Mouse (Mus musculus): ENCODE data around the gene Cmtm8.

The Cmtm8 gene

DNA sequence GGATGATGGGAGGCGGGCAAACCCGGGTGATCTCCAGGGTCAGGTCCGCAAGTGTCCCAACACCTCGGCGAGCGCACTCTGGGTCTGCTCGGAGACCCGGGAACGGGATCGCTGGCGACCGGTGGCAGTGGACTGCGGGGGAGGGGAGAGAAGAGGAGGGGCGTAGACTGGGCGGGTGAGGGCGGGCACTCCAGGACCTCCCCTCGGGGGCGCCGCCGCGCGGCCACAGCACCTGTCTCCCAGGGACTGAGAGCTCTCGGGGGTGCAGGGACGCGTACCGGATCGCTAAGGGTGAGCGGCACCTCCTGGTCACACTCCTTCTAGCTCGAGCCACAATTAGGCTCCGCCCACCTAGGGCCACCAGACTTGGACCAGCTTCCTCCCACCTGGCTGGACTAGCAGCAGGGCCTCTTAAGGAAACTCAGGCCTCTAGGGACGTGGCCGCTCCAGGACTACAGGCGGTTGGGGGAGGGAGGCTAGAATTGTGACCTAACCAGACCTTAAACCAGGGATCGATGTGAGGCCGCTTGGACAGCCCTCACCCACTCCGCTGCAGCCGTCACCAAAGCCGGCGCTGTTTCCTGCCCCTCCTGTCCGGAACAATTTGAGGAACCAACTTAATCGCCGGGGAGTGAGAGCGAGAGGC, at the start of gene Cmtm8:
Gene Cmtm8 (minus strand): TSS at position 140 of the 646 bp plus-strand sequence.
- in situ Hi-C loops (cut with MboI; ENCODE audit: low pct_unique_long_range_greater_than_20kb in 1 of 2, low sequenced_read_pairs in 2 of 2, unreplicated experiment in 1 of 2) = no loop called here

DNA sequence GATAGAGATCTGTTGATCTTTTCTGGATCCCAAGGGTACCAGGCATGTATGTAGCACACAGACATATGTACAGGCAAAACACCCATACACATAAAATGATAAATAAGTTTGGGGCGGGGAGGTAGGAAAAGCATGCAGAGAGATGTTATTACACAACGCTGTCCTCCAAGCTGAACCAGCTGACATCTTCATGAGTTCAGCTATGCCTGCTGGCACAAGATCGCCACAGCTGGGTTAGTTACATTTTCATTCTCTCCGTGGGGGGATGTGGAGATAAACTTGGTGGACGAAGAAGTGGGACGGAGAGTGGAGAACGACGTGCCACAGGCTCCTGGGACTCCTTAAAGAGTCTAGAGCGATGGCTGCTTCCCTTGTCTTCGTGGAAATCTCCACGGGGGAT, 49.0 kb upstream of the Cmtm8 start:
- in situ Hi-C loops (cut with MboI; ENCODE audit: low pct_unique_long_range_greater_than_20kb in 1 of 2, low sequenced_read_pairs in 2 of 2, unreplicated experiment in 1 of 2) = no loop called here

DNA sequence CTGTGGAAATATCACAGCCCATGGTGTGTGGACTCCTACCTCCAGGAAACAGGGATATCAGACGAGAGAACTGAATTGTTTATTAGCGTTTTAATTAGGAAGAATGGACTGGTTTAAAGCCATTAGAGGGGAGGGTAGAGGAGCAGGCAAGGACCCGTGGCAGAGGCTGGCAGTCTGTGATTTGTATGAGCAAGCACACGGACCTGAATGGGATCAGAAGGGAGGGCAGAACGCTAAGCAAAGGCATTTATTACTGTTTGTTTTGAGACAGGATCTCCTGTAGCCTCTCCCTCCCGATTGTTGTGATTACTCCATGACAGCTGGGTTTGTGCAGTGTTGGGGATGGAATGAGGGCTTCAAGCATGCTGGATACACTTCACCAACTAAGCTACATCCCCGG, 46.4 kb upstream of the Cmtm8 start:
- in situ Hi-C loops (cut with MboI; ENCODE audit: low pct_unique_long_range_greater_than_20kb in 1 of 2, low sequenced_read_pairs in 2 of 2, unreplicated experiment in 1 of 2) = no loop called here

DNA sequence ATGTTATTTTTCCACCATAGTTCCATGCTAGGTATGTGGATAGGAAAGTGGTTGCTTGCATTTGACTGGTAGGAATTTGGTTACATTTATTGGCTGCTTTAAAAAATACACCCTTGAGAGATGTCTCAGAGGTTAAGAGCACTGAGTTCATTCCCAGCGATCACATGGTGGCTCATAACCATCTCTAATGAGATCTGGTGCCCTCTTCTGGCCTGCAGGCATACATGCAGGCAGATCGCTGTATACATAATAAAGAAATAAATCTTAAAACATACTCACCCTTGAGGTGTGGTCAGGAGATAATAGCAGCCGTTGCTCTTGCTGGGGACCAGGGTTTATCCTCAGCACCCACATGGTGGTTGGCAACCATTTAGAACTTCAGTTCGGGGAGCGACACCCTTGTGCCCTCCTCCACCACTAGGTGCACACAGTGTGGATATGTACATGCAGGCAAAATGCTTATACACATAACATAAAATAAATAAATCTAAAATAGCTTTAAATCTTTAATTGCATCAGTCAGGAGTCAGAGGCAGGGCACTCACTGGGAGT, 45.0 kb upstream of the Cmtm8 start:
- in situ Hi-C loops (cut with MboI; ENCODE audit: low pct_unique_long_range_greater_than_20kb in 1 of 2, low sequenced_read_pairs in 2 of 2, unreplicated experiment in 1 of 2) = no loop called here

DNA sequence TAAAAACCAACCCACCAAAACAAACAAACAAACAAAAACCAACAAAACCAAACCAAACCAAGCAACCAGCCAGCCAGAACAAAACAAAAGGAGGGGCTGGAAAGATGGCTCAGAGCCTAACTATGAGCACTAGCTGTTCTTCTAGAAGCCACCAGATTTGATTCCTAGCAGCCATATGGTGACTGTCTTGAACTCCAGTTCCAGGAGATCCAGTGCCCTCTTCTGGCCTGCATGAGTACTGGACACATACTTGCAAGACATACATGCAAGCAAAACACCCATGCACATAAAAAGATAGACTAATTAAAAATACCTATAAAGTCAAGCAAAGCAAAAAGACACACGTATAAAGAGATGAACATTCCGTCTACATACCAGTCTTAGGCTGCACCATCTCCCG, 43.7 kb upstream of the Cmtm8 start:
- in situ Hi-C loops (cut with MboI; ENCODE audit: low pct_unique_long_range_greater_than_20kb in 1 of 2, low sequenced_read_pairs in 2 of 2, unreplicated experiment in 1 of 2) = no loop called here

DNA sequence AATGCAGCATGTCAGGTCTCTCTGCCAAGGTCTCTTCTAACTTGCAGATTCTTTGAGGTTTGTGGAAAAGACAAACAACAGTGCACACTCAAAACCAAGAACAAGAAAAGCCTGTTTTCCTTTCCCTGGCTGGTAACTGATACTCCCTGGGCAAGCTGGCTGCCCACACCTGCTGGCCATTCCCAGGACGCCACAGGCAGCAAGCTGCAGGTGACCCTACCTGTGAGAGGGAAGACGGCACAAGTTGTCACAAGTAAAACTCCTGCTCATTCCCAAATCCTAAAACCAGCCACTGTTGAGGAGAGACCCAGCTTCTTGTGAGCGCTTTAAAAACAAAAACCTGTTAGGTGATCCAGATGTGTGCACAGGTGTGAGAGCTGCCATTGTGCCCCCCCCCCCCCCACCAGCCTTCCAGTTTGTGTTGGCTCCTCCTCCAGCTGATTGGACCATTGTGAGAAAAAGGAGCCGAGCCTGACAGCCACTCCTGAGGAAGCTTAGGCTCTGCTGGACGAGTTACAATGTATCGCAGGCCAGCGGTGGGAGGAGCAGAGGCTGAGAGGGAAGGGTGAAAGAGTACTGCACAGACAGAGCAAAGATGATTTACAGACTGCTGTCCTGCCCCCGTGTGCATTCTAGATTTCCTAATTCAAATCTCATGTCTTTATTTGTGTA, 42.2 kb upstream of the Cmtm8 start:
- in situ Hi-C loops (cut with MboI; ENCODE audit: low pct_unique_long_range_greater_than_20kb in 1 of 2, low sequenced_read_pairs in 2 of 2, unreplicated experiment in 1 of 2) = no loop called here

DNA sequence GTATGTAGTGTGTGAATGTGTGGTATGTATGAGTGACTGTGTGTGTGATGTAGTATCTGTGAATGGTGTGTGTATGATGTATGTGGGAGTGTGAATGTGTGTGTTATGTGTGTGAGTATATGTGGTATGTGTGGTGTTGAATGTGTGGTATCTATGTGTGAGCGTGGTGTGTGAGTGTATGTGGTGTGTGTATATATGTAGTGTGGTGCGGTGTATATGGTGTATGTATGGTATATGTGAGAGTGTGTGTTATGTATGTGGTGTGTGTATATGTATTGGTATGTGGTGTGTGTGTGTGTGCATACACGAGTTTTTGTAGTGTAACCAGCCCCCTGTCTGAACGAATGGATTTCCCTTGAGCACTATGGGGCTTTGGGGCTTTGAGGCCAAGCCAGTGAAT, 41.6 kb upstream of the Cmtm8 start:
- in situ Hi-C loops (cut with MboI; ENCODE audit: low pct_unique_long_range_greater_than_20kb in 1 of 2, low sequenced_read_pairs in 2 of 2, unreplicated experiment in 1 of 2) = no loop called here

DNA sequence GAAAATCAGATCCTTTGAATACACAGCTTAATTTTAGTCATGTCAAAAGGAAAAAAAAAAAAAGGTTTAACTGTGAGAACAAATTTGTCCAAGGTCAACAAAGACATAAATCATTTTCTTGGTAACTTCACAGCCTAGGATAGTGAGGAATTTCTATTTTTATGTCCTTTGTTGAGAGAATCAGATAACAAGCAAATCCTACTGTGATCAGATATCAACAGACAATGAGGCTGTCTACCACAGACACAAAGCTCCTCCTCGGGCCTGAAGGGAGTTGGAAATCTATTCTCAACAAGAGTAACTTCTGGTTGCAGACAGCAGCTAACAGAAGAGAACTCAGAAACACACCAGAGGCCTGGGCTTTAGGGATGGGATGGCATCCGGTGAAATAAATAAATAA, 38.0 kb upstream of the Cmtm8 start:
- in situ Hi-C loops (cut with MboI; ENCODE audit: low pct_unique_long_range_greater_than_20kb in 1 of 2, low sequenced_read_pairs in 2 of 2, unreplicated experiment in 1 of 2) = no loop called here

DNA sequence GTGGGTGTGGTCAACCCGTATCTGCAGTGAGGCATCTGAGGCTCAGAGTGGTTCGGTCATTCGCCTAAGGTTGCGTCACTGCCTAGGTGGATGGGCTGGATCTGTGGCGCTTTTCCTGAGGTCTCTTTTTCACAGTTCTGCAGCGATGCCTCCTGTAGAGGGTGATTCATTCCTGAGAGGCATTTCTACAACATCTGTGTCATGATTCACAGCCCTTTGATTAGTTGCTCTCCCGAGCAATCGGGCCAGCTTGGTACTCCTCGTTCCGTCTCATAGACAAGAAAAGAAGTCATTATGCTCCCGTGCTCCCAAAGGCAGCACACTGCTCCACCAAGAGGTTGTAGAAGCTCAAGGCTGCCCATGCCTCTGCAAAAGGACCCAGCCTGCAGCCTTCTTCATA, 11.4 kb upstream of the Cmtm8 start:
- in situ Hi-C loops (cut with MboI; ENCODE audit: low pct_unique_long_range_greater_than_20kb in 1 of 2, low sequenced_read_pairs in 2 of 2, unreplicated experiment in 1 of 2) = no loop called here

DNA sequence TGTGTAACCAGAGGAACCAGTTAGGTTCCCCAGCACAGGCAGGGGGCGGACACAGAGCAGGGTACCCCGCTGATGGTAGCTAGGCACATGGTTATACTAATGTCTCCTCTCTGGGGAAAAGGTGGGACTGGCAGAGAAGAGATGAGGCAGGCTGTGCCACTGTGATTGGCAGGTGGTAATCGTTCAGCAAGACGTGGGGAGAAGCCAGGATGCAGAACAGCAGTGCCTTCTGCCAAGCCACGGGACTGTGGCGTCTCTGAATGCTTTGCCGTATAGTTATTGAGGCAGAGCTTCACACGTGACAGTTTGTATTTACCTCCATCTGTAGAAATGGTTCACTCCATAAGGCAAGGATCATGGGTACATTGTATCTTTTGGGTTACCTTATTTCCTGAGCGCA, 10.7 kb upstream of the Cmtm8 start:
- in situ Hi-C loops (cut with MboI; ENCODE audit: low pct_unique_long_range_greater_than_20kb in 1 of 2, low sequenced_read_pairs in 2 of 2, unreplicated experiment in 1 of 2) = no loop called here

DNA sequence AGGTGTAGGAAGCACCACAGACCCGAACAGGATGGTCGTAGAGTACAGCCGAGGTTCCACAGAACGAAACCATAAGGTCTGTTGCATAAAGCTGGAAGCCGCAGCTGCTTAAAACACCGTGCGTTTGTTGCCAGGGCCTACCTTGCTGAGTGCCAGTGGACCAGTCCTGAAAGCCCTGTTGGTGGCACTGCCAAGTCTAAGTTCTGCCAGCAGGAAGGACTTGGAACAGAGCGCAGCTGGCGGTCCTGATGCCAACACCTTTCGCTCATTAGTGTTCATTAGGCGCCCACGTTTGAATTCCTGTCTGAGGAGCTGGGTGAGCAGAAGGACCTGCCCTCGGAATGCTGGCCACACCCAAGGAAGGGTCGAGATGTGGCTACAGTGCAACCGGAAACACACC, 9.4 kb upstream of the Cmtm8 start:
- in situ Hi-C loops (cut with MboI; ENCODE audit: low pct_unique_long_range_greater_than_20kb in 1 of 2, low sequenced_read_pairs in 2 of 2, unreplicated experiment in 1 of 2) = no loop called here

DNA sequence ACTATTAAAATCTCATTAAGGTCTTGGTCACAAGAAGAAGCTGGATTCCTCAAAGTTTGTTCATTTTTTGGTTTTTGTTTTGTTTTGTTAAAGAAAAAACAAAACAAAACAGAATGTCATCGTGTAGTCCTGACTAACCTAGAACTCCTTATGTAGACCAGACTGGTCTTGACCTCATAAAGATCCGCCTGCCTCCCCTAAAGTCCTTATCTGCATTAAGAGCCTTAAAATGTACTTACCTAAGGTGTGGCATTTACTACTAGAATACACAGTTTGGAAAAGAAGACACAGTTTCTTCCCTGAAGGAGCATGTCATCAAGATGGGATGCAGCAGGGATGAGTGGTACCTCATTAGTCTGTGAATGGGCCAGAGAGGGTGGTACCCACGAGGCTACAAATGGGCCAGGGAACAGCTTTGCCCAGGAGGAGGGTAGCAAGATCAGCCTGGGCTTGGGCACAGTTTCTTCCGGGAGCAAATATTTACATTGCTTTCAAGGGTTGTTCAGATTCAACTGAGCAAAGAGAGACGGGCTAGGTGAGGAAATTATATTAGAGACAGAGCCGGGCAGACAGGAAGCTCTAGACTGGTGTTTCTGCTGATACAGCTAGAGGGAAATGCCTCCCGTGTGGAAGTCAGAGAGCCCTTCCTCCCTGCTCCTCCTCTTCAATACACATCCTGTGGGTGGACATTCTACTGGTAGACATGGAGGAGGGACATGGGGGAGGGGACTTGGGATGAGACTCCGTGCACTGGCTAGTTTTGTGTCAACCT, 7.6 kb upstream of the Cmtm8 start:
- in situ Hi-C loops (cut with MboI; ENCODE audit: low pct_unique_long_range_greater_than_20kb in 1 of 2, low sequenced_read_pairs in 2 of 2, unreplicated experiment in 1 of 2) = no loop called here

DNA sequence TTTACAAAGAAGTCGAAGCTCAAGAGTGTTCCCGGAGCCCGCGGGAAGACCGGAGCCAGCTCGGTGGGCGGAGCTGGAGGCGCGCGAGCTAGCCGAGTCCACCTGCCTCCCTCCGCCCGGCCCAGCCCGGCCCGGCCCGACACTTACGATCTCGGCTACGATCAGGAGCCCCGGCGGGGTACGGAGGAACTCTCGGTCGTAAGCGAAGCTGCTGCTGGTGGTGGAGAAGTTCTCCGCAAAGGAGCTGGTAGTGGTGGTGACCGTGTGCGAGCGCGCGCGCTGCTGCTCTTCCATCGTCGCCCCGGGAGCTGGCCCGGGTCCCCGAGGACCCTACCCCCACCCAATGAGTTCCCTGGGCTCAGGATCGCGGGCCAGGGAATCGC, 331 bp downstream of the Cmtm8 start:
- in situ Hi-C loops (cut with MboI; ENCODE audit: low pct_unique_long_range_greater_than_20kb in 1 of 2, low sequenced_read_pairs in 2 of 2, unreplicated experiment in 1 of 2) = no loop called here

DNA sequence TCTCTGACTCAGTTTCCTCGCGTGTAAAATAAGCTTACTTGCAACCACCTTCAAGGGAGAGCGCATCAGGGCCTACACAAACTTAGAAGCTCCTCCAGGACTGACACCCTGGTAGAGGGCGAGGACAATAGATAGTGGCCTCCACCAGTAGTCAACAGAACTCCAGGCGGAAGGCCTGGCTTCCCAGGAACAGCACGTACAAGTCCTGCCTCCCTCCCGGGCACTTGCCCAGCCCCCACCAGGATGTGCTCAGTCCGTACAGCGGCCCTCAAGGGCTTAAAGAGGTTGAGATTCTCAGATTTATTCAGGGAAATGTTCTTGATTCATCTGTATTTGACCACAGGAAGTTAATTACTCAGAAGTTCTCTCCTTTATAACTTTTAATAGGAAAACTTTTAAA, 1.1 kb downstream of the Cmtm8 start:
- in situ Hi-C loops (cut with MboI; ENCODE audit: low pct_unique_long_range_greater_than_20kb in 1 of 2, low sequenced_read_pairs in 2 of 2, unreplicated experiment in 1 of 2) = no loop called here

DNA sequence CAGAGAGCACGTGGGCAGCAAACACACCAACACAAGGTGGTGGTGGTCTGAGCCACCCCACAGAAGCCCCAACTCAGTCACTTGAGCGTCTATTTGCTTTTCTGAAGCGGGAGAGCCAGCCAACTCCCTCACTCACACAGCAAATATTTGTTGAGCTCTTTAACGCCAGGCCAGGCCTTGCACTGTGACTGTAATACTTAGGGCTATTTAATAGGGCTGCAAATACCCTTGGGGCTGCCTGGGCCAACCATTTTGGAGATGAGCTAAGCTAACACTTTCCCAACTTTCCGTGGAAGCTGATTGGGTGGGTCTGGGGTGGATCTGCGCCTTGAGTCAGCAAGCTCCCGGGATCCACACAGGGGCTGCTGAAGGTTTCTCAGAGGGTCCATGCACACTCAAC, 1.7 kb downstream of the Cmtm8 start:
- in situ Hi-C loops (cut with MboI; ENCODE audit: low pct_unique_long_range_greater_than_20kb in 1 of 2, low sequenced_read_pairs in 2 of 2, unreplicated experiment in 1 of 2) = no loop called here

DNA sequence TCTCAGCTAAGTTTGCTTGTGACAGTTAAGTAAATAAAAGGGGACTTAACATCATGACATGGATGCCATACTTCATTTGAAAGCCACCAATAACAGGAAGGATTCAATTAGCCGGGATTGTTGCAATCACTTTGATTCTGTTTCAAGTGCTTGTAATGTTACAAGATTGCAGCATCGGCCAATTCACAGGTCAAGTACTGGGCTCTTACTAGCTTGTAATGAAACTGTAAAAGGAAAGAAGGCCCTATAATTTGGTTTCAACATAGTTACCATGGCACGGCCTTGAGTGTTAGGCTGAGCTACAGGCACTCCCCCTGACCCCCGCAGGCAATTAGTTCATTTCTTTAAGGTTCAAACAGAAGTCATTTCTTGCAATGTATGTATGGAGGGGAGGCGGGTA, 5.1 kb downstream of the Cmtm8 start:
- in situ Hi-C loops (cut with MboI; ENCODE audit: low pct_unique_long_range_greater_than_20kb in 1 of 2, low sequenced_read_pairs in 2 of 2, unreplicated experiment in 1 of 2) = no loop called here

DNA sequence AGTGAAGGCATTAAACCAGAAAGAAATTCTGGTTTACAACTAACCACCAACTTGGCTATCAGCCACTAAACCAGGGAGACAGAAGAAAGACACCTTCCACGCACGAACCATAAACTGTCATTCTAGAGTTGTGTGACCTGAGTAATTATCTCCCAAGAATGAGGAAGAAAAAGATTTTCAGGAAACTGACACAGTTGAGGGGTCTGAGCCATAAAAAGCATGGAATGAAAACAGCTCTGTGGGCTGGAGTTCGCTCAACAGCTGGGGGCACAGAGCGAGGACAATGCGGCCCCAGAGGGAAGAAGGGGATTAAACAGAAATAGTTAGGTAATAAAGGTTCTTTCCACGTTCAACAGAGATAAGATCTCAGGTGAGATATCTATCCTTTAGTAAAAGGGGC, 12.4 kb downstream of the Cmtm8 start:
- in situ Hi-C loops (cut with MboI; ENCODE audit: low pct_unique_long_range_greater_than_20kb in 1 of 2, low sequenced_read_pairs in 2 of 2, unreplicated experiment in 1 of 2) = no loop called here

DNA sequence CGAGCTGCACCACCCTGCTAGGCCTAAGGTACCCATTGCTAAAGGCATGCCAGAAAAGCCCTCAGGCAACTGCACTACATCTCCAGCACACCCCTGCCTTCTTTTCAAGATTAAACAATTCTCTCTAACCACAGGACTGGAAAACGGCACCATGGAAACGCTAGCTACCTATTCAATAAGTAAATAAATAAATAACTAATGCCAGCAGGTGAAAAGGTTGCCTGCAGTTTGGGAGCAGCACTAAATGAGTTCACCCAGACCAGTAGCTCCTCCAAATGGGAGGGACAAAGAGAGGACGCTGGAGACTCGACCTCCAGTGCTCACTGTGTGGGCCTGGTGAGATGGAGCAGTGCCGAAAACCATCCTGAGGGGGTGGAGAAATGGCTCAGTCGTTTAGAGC, 13.6 kb downstream of the Cmtm8 start:
- in situ Hi-C loops (cut with MboI; ENCODE audit: low pct_unique_long_range_greater_than_20kb in 1 of 2, low sequenced_read_pairs in 2 of 2, unreplicated experiment in 1 of 2) = no loop called here

DNA sequence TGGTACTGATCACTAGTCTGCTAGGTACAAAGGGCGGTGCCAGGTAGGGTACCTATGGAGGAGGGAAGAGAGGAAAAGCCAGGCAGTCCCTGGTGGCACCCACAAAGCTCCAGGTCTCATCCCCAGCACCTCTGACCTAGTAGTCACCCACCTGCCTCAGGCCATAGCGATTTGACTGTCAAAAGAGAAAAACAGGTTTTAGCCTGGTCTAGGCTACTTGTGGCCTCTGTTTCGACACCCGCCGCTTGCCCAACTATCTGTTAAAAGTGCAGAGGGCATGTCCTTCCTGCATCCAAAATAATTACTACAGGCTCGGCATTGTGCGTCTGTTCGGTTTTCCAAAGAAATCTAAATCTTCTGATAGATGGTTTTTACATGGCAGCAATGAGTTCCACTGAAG, 14.3 kb downstream of the Cmtm8 start:
- in situ Hi-C loops (cut with MboI; ENCODE audit: low pct_unique_long_range_greater_than_20kb in 1 of 2, low sequenced_read_pairs in 2 of 2, unreplicated experiment in 1 of 2) = no loop called here

DNA sequence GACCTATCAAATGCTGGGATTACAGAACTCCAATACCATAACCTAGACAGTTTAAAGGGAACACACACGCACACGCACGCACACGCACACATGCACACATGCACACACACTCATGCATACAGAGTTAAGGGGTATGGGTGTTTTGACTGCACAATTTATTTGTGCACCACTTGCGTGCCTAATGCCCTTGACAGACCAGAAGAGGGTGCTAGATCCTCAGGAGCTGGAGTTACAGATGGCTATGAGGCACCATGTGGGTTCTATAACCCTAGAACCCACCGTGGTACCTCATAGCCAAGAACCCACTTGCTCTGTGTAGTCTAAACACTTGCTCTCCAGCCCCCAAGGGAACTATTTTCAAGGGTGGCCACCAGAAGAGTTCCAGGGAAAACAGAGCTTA, 15.6 kb downstream of the Cmtm8 start:
- in situ Hi-C loops (cut with MboI; ENCODE audit: low pct_unique_long_range_greater_than_20kb in 1 of 2, low sequenced_read_pairs in 2 of 2, unreplicated experiment in 1 of 2) = no loop called here

Measured in mouse embryonic stem cell (cell line).